Mouse (Mus musculus) midbrain, embryonic 10.5 days (tissue): ENCODE data around the gene Ift80. TPM values are rescaled to one million over a fixed set of nuclear protein-coding genes. Genes with fewer than 3 reads are reported as not detected.
"Not testable (repeated sequence)": the region's sequence is repeated elsewhere in the genome, so short reads cannot be mapped to it uniquely, and the experiment has no call there.

Experiments used
- DNase-seq: peaks from one replicate; pipeline ENCODE4 v3.0.0-alpha.2; 2017; ENCODE audit warnings: low spot score
- H3K27ac ChIP-seq: fragments of 300-500 bp; sonication (generic); replicated peaks from 2 replicates; pipeline ENCODE4 v1.5.1; 2016; ENCODE audit warnings: mild to moderate bottlenecking
- H3K27me3 ChIP-seq: fragments of 300-500 bp; sonication (generic); 2 replicates; pipeline ENCODE4 v1.6.1; 2016; ENCODE audit warnings: low read depth, mild to moderate bottlenecking; ENCODE audit not compliant: poor library complexity, severe bottlenecking
- H3K36me3 ChIP-seq: fragments of 300-500 bp; sonication (generic); 2 replicates; pipeline ENCODE4 v1.6.1; 2016; ENCODE audit warnings: mild to moderate bottlenecking, moderate library complexity
- H3K4me1 ChIP-seq: fragments of 300-500 bp; sonication (generic); 2 replicates; pipeline ENCODE4 v1.6.1; 2016
- H3K4me3 ChIP-seq: fragments of 300-500 bp; sonication (generic); 2 replicates; pipeline ENCODE4 v1.5.1; 2016; ENCODE audit warnings: mild to moderate bottlenecking, moderate library complexity
- H3K9me3 ChIP-seq: fragments of 300-500 bp; sonication (generic); replicated peaks from 2 replicates; pipeline ENCODE4 v1.6.1; 2016; ENCODE audit warnings: mild to moderate bottlenecking
- WGBS: fragments of 180-500 bp; shearing (Covaris S2); methylation state at CpG from one replicate; pipeline ENCODE4 v1.1.7; 2016; 5-methylcytosine and 5-hydroxymethylcytosine counted together
- polyA plus RNA-seq: library from polyadenylated mRNA; unstranded; fragments of >200 nt; fragmentation: Nextera tagmentation; extraction: Ambion mirVana; gene quantifications from 2 replicates; pipeline ENCODE4 v1.2.1, GENCODE M21; 2016

Ift80 gene
- polyA plus RNA-seq, 1 experiment from 2014 or later: 19.8 TPM

DNA sequence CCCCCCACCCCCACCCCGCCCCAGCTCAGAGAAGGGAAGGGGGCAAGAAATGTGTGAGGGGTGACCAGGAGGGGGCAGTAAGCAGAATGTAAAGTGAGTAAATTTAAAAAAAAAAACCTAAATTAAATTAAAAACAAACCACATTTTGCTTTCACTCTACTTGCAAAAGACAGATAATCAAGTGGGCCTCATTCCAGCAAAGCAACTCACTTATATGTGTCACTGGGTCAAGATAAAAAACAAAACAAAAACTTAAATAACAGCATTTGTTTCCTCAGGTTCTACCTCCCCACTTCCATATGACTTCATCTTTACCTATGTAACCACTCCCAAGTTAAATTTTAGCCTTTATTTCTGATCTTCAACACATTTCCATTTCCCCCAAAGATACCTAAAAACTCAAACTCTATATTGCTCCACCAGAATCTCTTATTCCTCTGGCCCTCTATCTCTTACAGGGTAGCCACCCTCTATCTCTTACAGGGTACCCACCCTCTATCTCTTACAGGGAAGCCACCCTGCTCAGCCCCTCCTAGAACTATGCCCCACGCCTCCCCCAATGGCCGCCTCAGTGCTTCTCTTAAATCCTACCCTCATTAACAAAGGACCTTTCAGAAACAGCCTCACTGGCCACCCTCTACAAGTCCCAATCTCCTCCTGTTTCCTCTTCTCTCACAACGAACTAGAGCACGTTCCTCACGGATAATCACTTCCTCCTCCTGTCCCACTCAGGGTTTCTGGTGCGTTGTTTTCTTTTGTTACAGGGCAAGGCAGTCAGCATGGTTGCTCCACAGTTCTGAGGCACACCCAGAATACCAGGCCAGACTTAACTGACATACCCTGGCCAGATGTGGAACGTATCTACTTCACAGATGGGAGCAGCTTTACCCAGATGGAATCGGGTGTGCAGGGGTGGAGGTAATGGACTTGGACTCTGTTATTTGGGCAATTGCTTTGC, 28.6 kb downstream of the Ift80 start:
- Histone ChIP-seq H3K4me3 (no peak overlapping the region), H3K27me3 (no peaks in the 10 kb centered on the region), H3K36me3 (peaks cover 12% of the 10 kb centered on the region; the same call in 1 of the 2 replicates), H3K9me3 (no peaks in the 10 kb centered on the region), H3K4me1 (peaks cover 8% of the 10 kb centered on the region; the same call in 1 of the 2 replicates), H3K27ac (no peak overlapping the region)
- no peak for DNase-seq
- 55% methylated on average over 9 of the region's 9 CpGs for WGBS

GRCm38 (mm10) chr3:68974639-68975532, 29.5 kb downstream of the Ift80 start:
- Histone ChIP-seq H3K36me3 (peaks cover 14% of the 10 kb centered on the region; the same call in 1 of the 2 replicates), H3K4me1 (peaks cover 8% of the 10 kb centered on the region; the same call in 1 of the 2 replicates), H3K27me3 (no peaks in the 10 kb centered on the region), H3K27ac (no peak overlapping the region), H3K9me3 (no peaks in the 10 kb centered on the region), H3K4me3 (no peak overlapping the region)
- WGBS: 90% methylated on average over 8 of the region's 8 CpGs
- no peak for DNase-seq

DNA sequence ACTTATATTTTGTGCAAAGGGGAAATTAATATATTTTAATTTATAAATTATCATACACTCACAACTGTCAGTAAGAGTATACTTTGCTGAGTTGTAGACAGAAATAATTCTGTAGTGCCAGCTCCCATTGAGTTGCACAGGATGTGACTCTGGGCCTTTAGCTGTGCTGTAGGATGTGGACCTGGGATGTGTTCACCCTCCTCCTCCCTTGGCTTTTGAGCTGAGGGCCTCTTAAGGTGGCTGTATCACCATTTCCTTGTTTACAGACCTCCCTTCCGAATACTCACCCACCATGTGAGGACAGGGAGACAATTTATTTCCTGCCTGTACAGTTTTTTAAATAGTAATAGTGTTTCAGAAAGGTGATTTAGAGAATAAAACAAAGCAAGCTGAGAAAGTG, 30.8 kb downstream of the Ift80 start:
- Histone ChIP-seq H3K9me3 (no peaks in the 10 kb centered on the region), H3K27ac (no peak overlapping the region), H3K4me3 (no peak overlapping the region), H3K27me3 (no peaks in the 10 kb centered on the region), H3K4me1 (peaks cover 8% of the 10 kb centered on the region; the same call in 1 of the 2 replicates), H3K36me3 (peaks cover 18% of the 10 kb centered on the region; the same call in 1 of the 2 replicates)
- DNase-seq: no peak
- 83% methylated on average over 1 of the region's 1 CpGs for WGBS

GRCm38 (mm10) chr3:68969091-68969590, 35.2 kb downstream of the Ift80 start:
- peaks cover 49% of the 10 kb centered on the region for H3K36me3 ChIP-seq
- H3K27me3 ChIP-seq: no peaks in the 10 kb centered on the region
- H3K4me1 ChIP-seq: no peaks in the 10 kb centered on the region
- no peak overlapping the region for H3K27ac ChIP-seq
- 93% methylated on average over 3 of the region's 3 CpGs for WGBS
- H3K4me3 ChIP-seq: no peak overlapping the region
- DNase-seq: no peak
- peaks cover 7% of the 10 kb centered on the region; the same call in 1 of the 2 replicates for H3K9me3 ChIP-seq

DNA sequence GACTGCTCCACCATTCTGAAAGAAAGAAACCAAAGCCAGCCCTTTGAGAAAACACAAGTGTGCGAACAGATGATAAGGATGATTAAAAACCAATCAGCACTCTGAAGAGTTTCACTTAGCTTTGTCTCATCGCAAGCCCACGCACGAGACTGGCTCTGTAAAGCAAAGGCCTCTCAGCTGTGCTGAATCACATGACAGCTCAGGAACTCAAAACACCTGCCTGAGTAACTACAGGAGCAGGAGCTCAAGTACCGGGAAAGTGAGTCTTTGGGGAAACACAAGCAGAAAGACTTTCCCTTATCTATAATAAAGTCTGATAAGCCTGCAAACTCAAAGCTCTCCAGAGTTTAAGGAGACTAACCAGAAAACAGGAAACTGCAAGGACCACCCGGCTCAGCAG, 37.0 kb downstream of the Ift80 start:
- Histone ChIP-seq H3K27ac (no peak overlapping the region), H3K36me3 (peaks cover 66% of the 10 kb centered on the region), H3K27me3 (no peaks in the 10 kb centered on the region), H3K4me1 (no peaks in the 10 kb centered on the region), H3K4me3 (no peak overlapping the region), H3K9me3 (peaks cover 7% of the 10 kb centered on the region; the same call in 1 of the 2 replicates)
- no peak for DNase-seq
- WGBS: 90% methylated on average over 6 of the region's 6 CpGs

GRCm38 (mm10) chr3:68966527-68967285, 37.7 kb downstream of the Ift80 start:
- H3K27me3 ChIP-seq: no peaks in the 10 kb centered on the region
- no peak overlapping the region for H3K27ac ChIP-seq
- peaks cover 66% of the 10 kb centered on the region for H3K36me3 ChIP-seq
- H3K4me3 ChIP-seq: no peak overlapping the region
- H3K9me3 ChIP-seq: peaks cover 7% of the 10 kb centered on the region; the same call in 1 of the 2 replicates
- H3K4me1 ChIP-seq: no peaks in the 10 kb centered on the region
- 93% methylated on average over 6 of the region's 6 CpGs for WGBS
- DNase-seq: no peak

GRCm38 (mm10) chr3:68964682-68965081, 39.7 kb downstream of the Ift80 start:
- Histone ChIP-seq H3K4me1 (no peaks in the 10 kb centered on the region), H3K27me3 (no peaks in the 10 kb centered on the region), H3K36me3 (peaks cover 81% of the 10 kb centered on the region), H3K4me3 (no peak overlapping the region), H3K27ac (no peak overlapping the region), H3K9me3 (peaks cover 7% of the 10 kb centered on the region; the same call in 1 of the 2 replicates)
- no peak for DNase-seq

- no peak for DNase-seq
- H3K27me3 ChIP-seq: no peaks in the 10 kb centered on the region
- H3K4me3 ChIP-seq: no peak overlapping the region
- no peaks in the 10 kb centered on the region for H3K4me1 ChIP-seq
- no peaks in the 10 kb centered on the region for H3K9me3 ChIP-seq
- WGBS: 84% methylated on average over 3 of the region's 3 CpGs
- peaks cover 31% of the 10 kb centered on the region for H3K36me3 ChIP-seq
- H3K27ac ChIP-seq: no peak overlapping the region
These were observed 47.0 kb downstream of the Ift80 start for GRCm38 (mm10) chr3:68957413-68957812.

- Histone ChIP-seq H3K36me3 (peaks cover 22% of the 10 kb centered on the region), H3K27ac (no peak overlapping the region), H3K4me3 (no peak overlapping the region), H3K9me3 (no peaks in the 10 kb centered on the region), H3K4me1 (no peaks in the 10 kb centered on the region), H3K27me3 (no peaks in the 10 kb centered on the region)
- 66% methylated on average over 4 of the region's 4 CpGs for WGBS
- DNase-seq: no peak
These were observed 47.9 kb downstream of the Ift80 start for GRCm38 (mm10) chr3:68956454-68956853.

- no peak overlapping the region for H3K27ac ChIP-seq
- no peaks in the 10 kb centered on the region for H3K9me3 ChIP-seq
- H3K27me3 ChIP-seq: no peaks in the 10 kb centered on the region
- DNase-seq: no peak
- H3K4me1 ChIP-seq: peaks cover under 1% of the 10 kb centered on the region; the same call in 1 of the 2 replicates
- no peak overlapping the region for H3K4me3 ChIP-seq
- WGBS: 71% methylated on average over 6 of the region's 6 CpGs
- peaks cover 13% of the 10 kb centered on the region for H3K36me3 ChIP-seq
These were observed 49.9 kb downstream of the Ift80 start for GRCm38 (mm10) chr3:68954487-68954886.

GRCm38 (mm10) chr3:68952707-68953106, 51.7 kb downstream of the Ift80 start:
- Histone ChIP-seq H3K4me3 (no peak overlapping the region), H3K4me1 (peaks cover 7% of the 10 kb centered on the region), H3K27ac (no peak overlapping the region), H3K9me3 (no peaks in the 10 kb centered on the region), H3K36me3 (peaks cover 17% of the 10 kb centered on the region), H3K27me3 (no peaks in the 10 kb centered on the region)
- DNase-seq: no peak
- WGBS: 94% methylated on average over 5 of the region's 5 CpGs

DNA sequence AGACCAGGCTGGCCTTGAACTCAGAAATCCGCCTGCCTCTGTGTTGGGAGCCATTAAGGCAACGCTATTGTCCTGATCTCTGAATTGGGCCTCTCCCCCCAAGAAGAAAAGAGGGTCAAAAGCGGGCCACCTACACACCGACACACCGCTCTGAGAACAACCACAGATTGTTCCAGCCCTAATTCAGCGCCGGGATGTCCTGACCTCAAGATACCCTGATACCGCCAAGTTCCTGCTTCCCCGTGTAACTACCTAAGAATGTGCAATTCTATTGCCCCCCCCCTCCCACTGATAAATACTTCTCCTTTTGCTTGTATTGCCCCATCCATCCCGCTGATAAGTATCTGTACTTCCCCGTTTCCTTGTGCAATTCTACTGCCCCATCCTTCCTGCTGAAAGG, 52.4 kb downstream of the Ift80 start:
- H3K27me3 ChIP-seq, H3K4me3 ChIP-seq, H3K4me1 ChIP-seq, H3K9me3 ChIP-seq, H3K27ac ChIP-seq, DNase-seq: not testable (repeated sequence)
- peaks cover 17% of the 10 kb centered on the region for H3K36me3 ChIP-seq
- 91% methylated on average over 11 of the region's 11 CpGs for WGBS
